Mouse (Mus musculus) lung, adult 2 months (tissue): ENCODE measurements around the gene Actr2.

Source experiments
- CTCF ChIP-seq: fragments of 200-500 bp; IDR thresholded peaks from 2 replicates; pipeline ENCODE4 v1.5.1; 2011; ENCODE audit warnings: mild to moderate bottlenecking, low read length, control low read depth; ENCODE audit not compliant: insufficient read depth
- POLR2A ChIP-seq: fragments of 200-500 bp; IDR thresholded peaks from 2 replicates; pipeline ENCODE4 v1.6.1; 2011; ENCODE audit warnings: low read depth, mild to moderate bottlenecking, control low read depth, low read length, borderline replicate concordance; ENCODE audit errors: extremely low read depth

- TF ChIP-seq CTCF (no peak), POLR2A (no peak)
These were observed 74.0 kb downstream of the Actr2 start for GRCm38 (mm10) chr11:20038723-20039122.
